Mouse (Mus musculus) layer of hippocampus, adult 11-12 months (tissue): ENCODE measurements at regions not wholly inside any gene's neighbourhood (a gene's known extent, or its start where the extent isn't known, plus 50 kb on each side); places are given as distances from the start of the nearest gene placed in this dataset.

Source experiments
- DNase-seq: peaks from one replicate; pipeline ENCODE4 v3.0.0; 2022; ENCODE audit warnings: low spot score

- DNase-seq, result no peak
Measured at GRCm38 (mm10) chr12:107759291-107759690, 244.1 kb downstream of the Bcl11b start.

GRCm38 (mm10) chr12:107759911-107760310 lies 243.5 kb downstream of the Bcl11b start:
- DNase-seq, result no peak

- DNase-seq, result no peak
Measured at GRCm38 (mm10) chr12:107762140-107762539, 241.3 kb downstream of the Bcl11b start.

GRCm38 (mm10) chr12:107769801-107770515 lies 233.4 kb downstream of the Bcl11b start:
- peak; percentile 17 for DNase-seq

- no peak for DNase-seq
Measured at GRCm38 (mm10) chr12:107770516-107770836, 232.9 kb downstream of the Bcl11b start.

- no peak for DNase-seq
Measured at GRCm38 (mm10) chr12:107771325-107771724, 232.1 kb downstream of the Bcl11b start.

GRCm38 (mm10) chr12:107771809-107772208 lies 231.6 kb downstream of the Bcl11b start:
- no peak for DNase-seq

- peak; percentile 48 for DNase-seq
Measured at GRCm38 (mm10) chr12:107778046-107778445, 225.4 kb downstream of the Bcl11b start.

- no peak for DNase-seq
Measured at GRCm38 (mm10) chr12:107779306-107780057, 223.9 kb downstream of the Bcl11b start.

- DNase-seq, result no peak
Measured at GRCm38 (mm10) chr12:107782147-107782546, 221.3 kb downstream of the Bcl11b start.

- DNase-seq, result no peak
Measured at GRCm38 (mm10) chr12:107783831-107784230, 219.6 kb downstream of the Bcl11b start.

- DNase-seq, result no peak
Measured at GRCm38 (mm10) chr12:107789818-107790217, 213.6 kb downstream of the Bcl11b start.

GRCm38 (mm10) chr12:107800296-107800695 lies 203.1 kb downstream of the Bcl11b start:
- peak; percentile 51 for DNase-seq

- no peak for DNase-seq
Measured at GRCm38 (mm10) chr12:107807634-107808033, 195.8 kb downstream of the Bcl11b start.

- no peak for DNase-seq
Measured at GRCm38 (mm10) chr12:107808158-107808715, 195.2 kb downstream of the Bcl11b start.

GRCm38 (mm10) chr12:107811231-107811630 lies 192.2 kb downstream of the Bcl11b start:
- no peak for DNase-seq

GRCm38 (mm10) chr12:107812549-107813335 lies 190.7 kb downstream of the Bcl11b start:
- peak; percentile 13 for DNase-seq

GRCm38 (mm10) chr12:107814926-107815325 lies 188.5 kb downstream of the Bcl11b start:
- no peak for DNase-seq

GRCm38 (mm10) chr12:107823768-107824394 lies 179.5 kb downstream of the Bcl11b start:
- DNase-seq, result peak; percentile 62

- peak; percentile 53 for DNase-seq
Measured at GRCm38 (mm10) chr12:107825921-107826320, 177.5 kb downstream of the Bcl11b start.

- DNase-seq, result no peak
Measured at GRCm38 (mm10) chr12:107831400-107832128, 171.8 kb downstream of the Bcl11b start.
